Mouse (Mus musculus) hindbrain, embryonic 11.5 days (tissue): ENCODE results near the gene Bcl2l11. TPM values are rescaled to one million over a fixed set of nuclear protein-coding genes. Genes with fewer than 3 reads are reported as not detected.

ENCODE experiments used
- ATAC-seq: fragments of 200-750 bp; cut with Nextera tagmentation; 2 replicates; pipeline ENCODE4 v1.8.0; 2017; ENCODE audit warnings: mild to moderate bottlenecking, moderate TSS enrichment, moderate library complexity; ENCODE audit not compliant: low FRiP score
- DNase-seq: peaks from one replicate; pipeline ENCODE4 v3.0.0-alpha.2; 2015; ENCODE audit warnings: low spot score
- H3K27ac ChIP-seq: fragments of 300-500 bp; sonication (generic); 2 replicates; pipeline ENCODE4 v1.5.1; 2014; ENCODE audit warnings: mild to moderate bottlenecking, low read depth, low read length
- H3K27me3 ChIP-seq: fragments of 300-500 bp; sonication (generic); 2 replicates; pipeline ENCODE4 v1.6.1; 2014; ENCODE audit warnings: mild to moderate bottlenecking, low read length, moderate library complexity, mixed read lengths; ENCODE audit not compliant: control insufficient read depth, insufficient read depth
- H3K36me3 ChIP-seq: fragments of 300-500 bp; sonication (generic); 2 replicates; pipeline ENCODE4 v1.6.1; 2014; ENCODE audit warnings: mild to moderate bottlenecking, low read length, moderate library complexity, mixed read lengths; ENCODE audit not compliant: control insufficient read depth, insufficient read depth
- H3K4me1 ChIP-seq: fragments of 300-500 bp; sonication (generic); replicated peaks from 2 replicates; pipeline ENCODE4 v1.6.1; 2014; ENCODE audit warnings: low read length, mixed read lengths; ENCODE audit not compliant: control insufficient read depth, insufficient read depth
- H3K4me2 ChIP-seq: fragments of 300-500 bp; sonication (generic); replicated peaks from 2 replicates; pipeline ENCODE4 v1.6.1; 2014; ENCODE audit warnings: mild to moderate bottlenecking, low read depth, low read length
- H3K4me3 ChIP-seq: fragments of 300-500 bp; sonication (generic); 2 replicates; pipeline ENCODE4 v1.5.1; 2014; ENCODE audit warnings: low read depth, low read length
- H3K9ac ChIP-seq: fragments of 300-500 bp; sonication (generic); 2 replicates; pipeline ENCODE4 v1.6.1; 2014; ENCODE audit warnings: low read depth, low read length
- H3K9me3 ChIP-seq: fragments of 300-500 bp; sonication (generic); 2 replicates; pipeline ENCODE4 v1.6.1; 2016; ENCODE audit warnings: low read length; ENCODE audit not compliant: control insufficient read depth
- WGBS: fragments of 180-500 bp; shearing (Covaris S2); extraction: QIAGEN DNeasy Blood & Tissue Kit; methylation state at CpG from one replicate; pipeline ENCODE4 v1.1.7; 2014; 5-methylcytosine and 5-hydroxymethylcytosine counted together
- polyA plus RNA-seq: library from polyadenylated mRNA; unstranded; fragments of >200 nt; fragmentation: Nextera tagmentation; extraction: Ambion mirVana; gene quantifications from 2 replicates; pipeline ENCODE4 v1.2.1, GENCODE M21; 2014

The Bcl2l11 gene
- 15.7 and 17.2 TPM in 2 replicates for polyA plus RNA-seq

DNA sequence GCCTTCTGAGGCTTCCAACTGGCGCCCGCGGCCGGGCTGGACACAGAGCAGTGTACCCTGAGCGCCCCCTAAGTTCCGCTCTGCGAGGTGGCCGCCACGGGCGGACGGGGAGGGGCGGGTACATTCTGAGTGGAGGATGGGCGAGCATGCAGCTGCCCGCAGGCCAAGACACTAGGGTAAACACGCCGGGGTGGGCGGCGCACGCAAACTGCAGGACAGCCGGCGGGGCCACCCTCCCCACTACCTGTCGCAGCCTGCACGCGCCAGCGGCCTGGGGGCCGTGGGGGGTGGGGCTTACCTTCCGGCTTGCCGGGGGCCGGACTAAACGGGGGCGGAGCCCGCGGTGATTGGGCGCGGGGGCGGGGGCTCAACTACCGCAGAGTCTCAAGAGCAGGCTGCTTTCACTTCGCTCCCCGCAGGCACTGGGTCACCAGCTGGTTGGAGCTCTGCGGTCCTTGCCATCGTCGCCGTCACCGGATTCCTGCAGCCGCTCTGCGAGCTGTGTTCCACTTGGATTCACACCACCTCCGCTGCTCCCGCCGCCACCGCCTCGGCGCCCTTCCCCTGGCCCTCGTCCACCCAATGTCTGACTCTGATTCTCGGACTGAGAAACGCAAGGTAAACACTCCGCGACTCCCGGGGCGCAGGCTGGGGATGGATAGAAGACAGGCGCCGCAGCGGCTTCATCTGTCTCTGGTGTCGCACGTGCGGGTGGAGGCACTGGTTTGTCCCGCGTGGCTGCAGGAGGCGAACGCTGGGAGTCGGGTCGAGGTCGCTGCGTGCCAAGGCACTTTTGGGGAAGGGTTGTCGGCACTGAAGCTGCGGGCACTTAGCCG lies at the start of gene Bcl2l11:
TSS of gene Bcl2l11 (plus strand) at position 404 of the 836 bp plus-strand sequence.
- Histone ChIP-seq H3K9ac (peak within 1 kb of the TSS; percentile 77), H3K27ac (peak within 1 kb of the TSS; percentile 89), H3K9me3 (no peaks in the 10 kb centered on the region), H3K4me1 (peaks cover 19% of the 10 kb centered on the region), H3K4me3 (peak within 1 kb of the TSS; percentile 74), H3K27me3 (peaks cover 29% of the 10 kb centered on the region), H3K36me3 (no peaks in the 10 kb centered on the region), H3K4me2 (peak within 1 kb of the TSS; percentile 100)
- ATAC-seq (peak; percentile 83), DNase-seq (peak; percentile 94)
- under 1% methylated on average over 63 of the region's 76 CpGs for WGBS

GRCm38 (mm10) chr2:128076936-128077335 lies 48.9 kb upstream of the Bcl2l11 start:
- ATAC-seq: no peak
- WGBS: 79% methylated on average over 4 of the region's 4 CpGs
- no peaks in the 10 kb centered on the region for H3K4me1 ChIP-seq

GRCm38 (mm10) chr2:128078859-128079258 lies 47.0 kb upstream of the Bcl2l11 start:
- 47% methylated on average over 5 of the region's 5 CpGs for WGBS
- Histone ChIP-seq H3K27ac (no peak overlapping the region), H3K27me3 (no peaks in the 10 kb centered on the region), H3K4me3 (no peak overlapping the region), H3K9ac (no peak overlapping the region), H3K4me2 (no peak overlapping the region), H3K36me3 (no peaks in the 10 kb centered on the region), H3K4me1 (no peaks in the 10 kb centered on the region), H3K9me3 (no peaks in the 10 kb centered on the region)
- DNase-seq (peak; percentile 23), ATAC-seq (no peak)

More at GRCm38 (mm10) chr2:128076936-128077335, 48.9 kb upstream of the Bcl2l11 start:
- H3K9me3 ChIP-seq: no peaks in the 10 kb centered on the region
- no peaks in the 10 kb centered on the region for H3K27me3 ChIP-seq
- H3K4me2 ChIP-seq: no peak overlapping the region
- no peaks in the 10 kb centered on the region for H3K36me3 ChIP-seq
- H3K4me3 ChIP-seq: no peak overlapping the region
- no peak for DNase-seq
- no peak overlapping the region for H3K9ac ChIP-seq
- no peak overlapping the region for H3K27ac ChIP-seq

- Histone ChIP-seq H3K27me3 (no peaks in the 10 kb centered on the region), H3K36me3 (no peaks in the 10 kb centered on the region), H3K4me2 (no peak overlapping the region), H3K9me3 (no peaks in the 10 kb centered on the region), H3K4me3 (no peak overlapping the region), H3K4me1 (no peaks in the 10 kb centered on the region), H3K9ac (no peak overlapping the region), H3K27ac (no peak overlapping the region)
- DNase-seq (no peak), ATAC-seq (no peak)
- 76% methylated on average over 6 of the region's 6 CpGs for WGBS
Observed at GRCm38 (mm10) chr2:128079316-128079715, 46.5 kb upstream of the Bcl2l11 start.

GRCm38 (mm10) chr2:128083844-128084243 lies 42.0 kb upstream of the Bcl2l11 start:
- Histone ChIP-seq H3K36me3 (no peaks in the 10 kb centered on the region), H3K4me2 (no peak overlapping the region), H3K27ac (no peak overlapping the region), H3K9ac (no peak overlapping the region), H3K27me3 (no peaks in the 10 kb centered on the region), H3K4me3 (no peak overlapping the region), H3K9me3 (no peaks in the 10 kb centered on the region), H3K4me1 (no peaks in the 10 kb centered on the region)
- 49% methylated on average over 3 of the region's 3 CpGs for WGBS
- ATAC-seq: no peak
- no peak for DNase-seq

DNA sequence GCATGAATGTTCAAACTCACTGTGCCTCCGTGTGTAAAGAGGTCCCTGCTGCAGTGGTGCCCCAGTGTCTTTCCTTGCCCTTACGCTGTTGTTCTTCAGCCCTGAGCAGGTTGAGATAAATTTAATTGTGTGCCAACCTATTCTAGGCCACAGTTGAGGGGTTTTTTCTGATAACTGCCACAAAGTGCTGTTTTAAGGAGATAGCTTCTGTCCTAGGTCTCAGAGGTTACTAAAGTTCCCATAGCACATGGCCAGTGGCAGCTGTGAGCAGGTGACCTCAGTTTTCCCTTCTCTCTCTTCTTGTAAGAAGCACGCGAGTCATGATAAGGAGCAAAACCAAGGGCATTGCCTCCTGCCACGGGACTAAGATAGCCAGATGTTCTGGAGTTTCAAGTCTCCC lies 41.2 kb upstream of the Bcl2l11 start:
- DNase-seq: no peak
- no peak overlapping the region for H3K9ac ChIP-seq
- WGBS: 91% methylated on average over 5 of the region's 5 CpGs

GRCm38 (mm10) chr2:128085481-128085880 lies 40.4 kb upstream of the Bcl2l11 start:
- no peak for ATAC-seq
- 100% methylated on average over 1 of the region's 1 CpGs for WGBS

More for the DNA sequence above, 41.2 kb upstream of the Bcl2l11 start:
- H3K27me3 ChIP-seq: no peaks in the 10 kb centered on the region
- H3K4me1 ChIP-seq: no peaks in the 10 kb centered on the region
- H3K27ac ChIP-seq: no peak overlapping the region
- no peak overlapping the region for H3K4me2 ChIP-seq
- H3K36me3 ChIP-seq: no peaks in the 10 kb centered on the region
- ATAC-seq: no peak
- no peak overlapping the region for H3K4me3 ChIP-seq
- H3K9me3 ChIP-seq: no peaks in the 10 kb centered on the region

GRCm38 (mm10) chr2:128086301-128086886 lies 39.4 kb upstream of the Bcl2l11 start:
- H3K9me3 ChIP-seq: no peaks in the 10 kb centered on the region
- DNase-seq (no peak), ATAC-seq (no peak)
- no peak overlapping the region for H3K9ac ChIP-seq
- 76% methylated on average over 14 of the region's 14 CpGs for WGBS
- H3K27ac ChIP-seq: no peak overlapping the region
- no peak overlapping the region for H3K4me3 ChIP-seq
- H3K36me3 ChIP-seq: no peaks in the 10 kb centered on the region
- no peaks in the 10 kb centered on the region for H3K4me1 ChIP-seq
- H3K4me2 ChIP-seq: no peak overlapping the region
- H3K27me3 ChIP-seq: no peaks in the 10 kb centered on the region

More at GRCm38 (mm10) chr2:128085481-128085880, 40.4 kb upstream of the Bcl2l11 start:
- H3K4me1 ChIP-seq: no peaks in the 10 kb centered on the region
- H3K9ac ChIP-seq: no peak overlapping the region
- no peak for DNase-seq
- H3K27ac ChIP-seq: no peak overlapping the region
- no peaks in the 10 kb centered on the region for H3K27me3 ChIP-seq
- no peaks in the 10 kb centered on the region for H3K36me3 ChIP-seq
- no peaks in the 10 kb centered on the region for H3K9me3 ChIP-seq
- H3K4me3 ChIP-seq: no peak overlapping the region
- no peak overlapping the region for H3K4me2 ChIP-seq
